ENCODE assay signal across 24 mouse cellular contexts in genomic region chr6:96089961-96090360, GRCm38 (mm10). TPM values are rescaled to one million over a fixed set of nuclear protein-coding genes. Genes with fewer than 3 reads are reported as not detected.
DNase-seq lines count a peak whose midpoint lies in the region; ATAC-seq and TF ChIP-seq lines count a peak whose summit lies in the region.
"Had no signal": no experiment of that assay in that cellular context is flagged by ENCODE, and none has a peak within 500 bp of the region (broad histone marks: within the 10 kb centered on the region; RNA-seq: fewer than 3 reads in every experiment).

No protein-coding gene starts in this region.

- H3K4me3 ChIP-seq in forebrain, postnatal 0 days (ENCODE audit: low read depth, low read length), result no peak overlapping the region
- no peak overlapping the region for H3K4me3 ChIP-seq in forebrain, embryonic 16.5 days (replicated peaks; ENCODE audit: low read length)
- H3K4me3 ChIP-seq in layer of hippocampus, adult 2 months, result no peak overlapping the region
- H3K4me3 ChIP-seq: embryonic facial prominence, embryonic 12.5 days; forebrain, embryonic 12.5 days; heart, embryonic 13.5 days had no signal

- H3K4me1 ChIP-seq in forebrain, postnatal 0 days (ENCODE audit: insufficient read depth), result no peaks in the 10 kb centered on the region
- H3K4me1 ChIP-seq in forebrain, embryonic 16.5 days (replicated peaks; ENCODE audit: control insufficient read depth, insufficient read depth, low read length), result no peaks in the 10 kb centered on the region
- H3K4me1 ChIP-seq: embryonic facial prominence, embryonic 12.5 days; forebrain, embryonic 12.5 days; heart, embryonic 13.5 days had no signal

- H3K4me2 ChIP-seq in forebrain, postnatal 0 days (ENCODE audit: low read depth), result no peak overlapping the region
- H3K4me2 ChIP-seq in forebrain, embryonic 16.5 days (ENCODE audit: low read length), result no peak overlapping the region
- H3K4me2 ChIP-seq: embryonic facial prominence, embryonic 12.5 days; forebrain, embryonic 12.5 days; heart, embryonic 13.5 days had no signal

- no peak for ATAC-seq in forebrain, postnatal 0 days
- no peak for ATAC-seq in forebrain, embryonic 16.5 days
- no peak for ATAC-seq in erythroblast, adult 5-6 weeks (replicated peaks; ENCODE audit: low FRiP score, poor library complexity, severe bottlenecking)
- ATAC-seq: CD4-positive, CD25-positive, alpha-beta regulatory T cell, adult 4 months; hindbrain, embryonic 16.5 days; inflammation-experienced regulatory T-cells, adult 6 months had no signal

- no peak for TF ChIP-seq CTCF in forebrain, postnatal 0 days (IDR thresholded peaks at IDR 0.05; ENCODE audit: low read depth)
- no peak for TF ChIP-seq CTCF in layer of hippocampus, adult 2 months (conservative IDR thresholded peaks at IDR 0.05)

- no peak overlapping the region for H3K9ac ChIP-seq in forebrain, postnatal 0 days
- no peak overlapping the region for H3K9ac ChIP-seq in forebrain, embryonic 16.5 days (replicated peaks; ENCODE audit: low read depth, low read length)
- H3K9ac ChIP-seq: embryonic facial prominence, embryonic 12.5 days; forebrain, embryonic 12.5 days; heart, embryonic 13.5 days had no signal

- H3K27me3 ChIP-seq in forebrain, postnatal 0 days (ENCODE audit: insufficient read depth, low read length), result no peaks in the 10 kb centered on the region
- H3K27me3 ChIP-seq in forebrain, embryonic 16.5 days (replicated peaks; ENCODE audit: control insufficient read depth, insufficient read depth, low read length), result no peaks in the 10 kb centered on the region
- H3K27me3 ChIP-seq: embryonic facial prominence, embryonic 12.5 days; forebrain, embryonic 12.5 days; heart, embryonic 13.5 days had no signal

- H3K36me3 ChIP-seq in forebrain, postnatal 0 days (ENCODE audit: insufficient read depth), result no peaks in the 10 kb centered on the region
- no peaks in the 10 kb centered on the region for H3K36me3 ChIP-seq in forebrain, embryonic 16.5 days (ENCODE audit: control insufficient read depth, insufficient read depth)
- H3K36me3 ChIP-seq: embryonic facial prominence, embryonic 12.5 days; forebrain, embryonic 12.5 days; G1E; heart, embryonic 13.5 days had no signal

- no peaks in the 10 kb centered on the region for H3K9me3 ChIP-seq in forebrain, postnatal 0 days (ENCODE audit: low read length)
- H3K9me3 ChIP-seq in forebrain, embryonic 16.5 days (ENCODE audit: control insufficient read depth, low read length), result no peaks in the 10 kb centered on the region
- H3K9me3 ChIP-seq: embryonic facial prominence, embryonic 12.5 days; forebrain, embryonic 12.5 days; heart, embryonic 13.5 days had no signal

- peak; percentile 34 for DNase-seq in forebrain, postnatal 0 days
- peak in 1 of 2 experiments; percentile 26 for DNase-seq in layer of hippocampus, adult 2 months (ENCODE audit: low spot score in 2 of 2)
- DNase-seq in layer of hippocampus, adult 8-10 months (ENCODE audit: low spot score in 2 of 2), result no peak
- peak; percentile 46 to 77 for DNase-seq in right cerebral cortex, postnatal 10 days (ENCODE audit: low spot score in 2 of 2)
- no peak for DNase-seq in right cerebral cortex, postnatal 14 days
- DNase-seq: adrenal gland, adult 8-10 months; adrenal gland, postnatal 36 days; B cell, adult 2 months; cerebellum, adult 11 months; cerebellum, adult 8-10 months; cerebellum, postnatal 14 days; gastrocnemius, postnatal 10 days; heart, postnatal 36 days had no signal

- 74% methylated on average over 6 of the region's 6 CpGs for WGBS in forebrain, postnatal 0 days
- 80% methylated on average over 6 of the region's 6 CpGs for WGBS in forebrain, embryonic 16.5 days

- no peak overlapping the region for H3K27ac ChIP-seq in forebrain, postnatal 0 days (ENCODE audit: low read depth, low read length)
- H3K27ac ChIP-seq in forebrain, embryonic 16.5 days (ENCODE audit: low read length), result no peak overlapping the region
- H3K27ac ChIP-seq in layer of hippocampus, adult 2 months, result peak overlapping the region; percentile 37
- H3K27ac ChIP-seq: embryonic facial prominence, embryonic 12.5 days; forebrain, embryonic 12.5 days; heart, embryonic 13.5 days had no signal

RNA-seq across cellular contexts. Expression of gene Fam19a1, which starts 23.0 kb away (rescaled TPM):
- 19.8 and 22.3 TPM in 2 replicates for total RNA-seq in forebrain, postnatal 0 days (2014; rRNA removed)
- 10.5 and 17.1 TPM in 2 replicates for polyA plus RNA-seq in forebrain, postnatal 0 days (2015; fragmentation: Nextera tagmentation; extraction: Ambion mirVana)
- polyA plus RNA-seq in forebrain, embryonic 16.5 days (2015; fragmentation: Nextera tagmentation; extraction: Ambion mirVana), result 15.8 and 24.1 TPM in 2 replicates
- 10 to 100 TPM; 63.7 to 74.4 TPM for total RNA-seq in layer of hippocampus, adult 2 months (2021)
- total RNA-seq in layer of hippocampus, adult 8-10 months (2022), result 10 to 100 TPM; 48.4 to 59.9 (median 54.6) TPM
- not detected in 2 replicates for total RNA-seq in erythroblast, adult 5-6 weeks (2015; ENCODE audit: low replicate concordance)
- total RNA-seq in erythroblast, adult 5-6 weeks (2017; ENCODE audit: low replicate concordance), result not detected in 2 replicates
- total RNA-seq: common myeloid progenitor, adult 5-6 weeks; heart, adult 8-10 months had no signal
- polyA plus RNA-seq: G1E; inflammation-experienced regulatory T-cells, adult 6 months had no signal

Comparison
In these comparisons a context has a peak if more than half of its experiments do, and no peak if none do; other contexts are left out.
1. DNase-seq: peak in forebrain, postnatal 0 days (single experiment) and right cerebral cortex, postnatal 10 days (2 of 2); none in layer of hippocampus, adult 8-10 months (0 of 2) and right cerebral cortex, postnatal 14 days (single experiment).
2. RNA of gene Fam19a1, which starts 23.0 kb away (total RNA-seq): 63.7 to 74.4 TPM in layer of hippocampus, adult 2 months, 48.4 to 59.9 TPM in layer of hippocampus, adult 8-10 months and 19.8 to 22.3 TPM in forebrain, postnatal 0 days; not detected in erythroblast, adult 5-6 weeks; every median in the first group is over 10 times any median in the second.